Mouse (Mus musculus) adrenal gland, adult (tissue): Measurements from ENCODE around the gene Iqub.

ENCODE experiments used
- DNase-seq, 2 experiments: peaks; one replicate each; pipeline ENCODE4 v3.0.0; 2022 to 2023; ENCODE audit warnings: low spot score in 1 of 2; ENCODE audit not compliant: inconsistent age in 2 of 2

Gene Iqub

DNA sequence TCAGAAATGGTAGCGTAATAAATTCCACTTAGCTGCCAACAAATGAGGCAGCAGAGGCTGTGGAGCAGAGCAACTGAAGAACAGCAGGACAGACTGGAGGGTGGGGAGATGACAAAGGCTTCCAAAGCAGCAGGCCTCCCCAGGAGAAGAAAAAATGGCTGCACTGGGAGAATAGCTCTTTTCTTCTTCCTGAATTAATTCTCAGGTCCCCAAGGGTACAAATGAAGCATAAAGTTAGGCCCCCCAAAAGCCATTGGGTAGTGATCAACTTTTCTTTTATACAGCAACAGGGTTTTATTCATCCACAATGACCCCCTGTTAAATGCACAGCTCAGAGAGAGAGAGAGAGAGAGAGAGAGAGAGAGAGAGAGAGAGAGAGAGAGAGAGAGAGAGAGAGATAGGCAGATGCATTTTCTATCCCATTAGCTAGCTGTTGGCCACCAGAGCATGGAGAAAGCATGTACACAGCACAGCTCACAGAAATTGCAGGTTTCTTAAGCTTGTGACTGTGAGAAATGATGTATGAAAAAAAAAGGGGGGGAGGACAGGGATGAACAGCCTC lies 44.2 kb downstream of the Iqub start:
- no peak for DNase-seq

DNA sequence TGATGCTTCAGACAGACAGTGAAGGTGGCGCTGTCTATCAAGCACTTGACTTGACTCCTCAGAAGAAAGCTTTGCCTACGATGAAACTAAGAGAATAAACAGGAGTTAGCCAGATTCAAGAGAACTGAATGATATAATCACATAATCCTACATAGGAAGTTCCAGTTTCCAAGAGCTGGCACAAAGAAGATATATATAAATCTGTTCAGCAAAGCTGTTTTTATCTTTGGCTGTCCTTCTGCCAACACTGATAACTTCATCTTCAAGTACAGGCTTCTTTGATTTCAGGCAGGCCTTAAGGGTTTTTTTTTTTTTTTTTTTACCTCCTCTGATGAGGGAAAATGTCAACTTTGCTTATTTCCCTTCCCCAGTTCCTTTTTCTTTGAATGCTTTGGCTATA lies 44.7 kb downstream of the Iqub start:
- no peak for DNase-seq

DNA sequence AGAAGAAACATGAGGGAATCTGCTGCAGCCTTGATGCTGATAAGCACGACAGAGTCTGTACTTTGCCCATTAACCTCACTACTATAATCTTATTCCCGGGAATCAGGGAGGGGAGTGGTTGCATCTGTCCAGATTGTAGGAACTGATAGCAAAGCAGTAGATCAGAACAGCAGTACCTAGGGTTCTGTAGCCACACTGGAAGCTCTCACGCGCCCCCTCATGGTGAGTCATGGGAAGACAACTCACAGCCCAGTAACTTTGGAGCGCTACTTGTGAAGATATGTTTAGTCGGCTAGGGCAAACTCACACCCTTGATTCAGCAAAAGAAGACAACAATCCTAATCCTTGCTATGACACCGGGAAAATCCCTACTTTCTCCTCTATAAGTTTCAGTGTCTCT lies 58.8 kb downstream of the Iqub start:
- DNase-seq = peak; percentile 60 to 87

DNA sequence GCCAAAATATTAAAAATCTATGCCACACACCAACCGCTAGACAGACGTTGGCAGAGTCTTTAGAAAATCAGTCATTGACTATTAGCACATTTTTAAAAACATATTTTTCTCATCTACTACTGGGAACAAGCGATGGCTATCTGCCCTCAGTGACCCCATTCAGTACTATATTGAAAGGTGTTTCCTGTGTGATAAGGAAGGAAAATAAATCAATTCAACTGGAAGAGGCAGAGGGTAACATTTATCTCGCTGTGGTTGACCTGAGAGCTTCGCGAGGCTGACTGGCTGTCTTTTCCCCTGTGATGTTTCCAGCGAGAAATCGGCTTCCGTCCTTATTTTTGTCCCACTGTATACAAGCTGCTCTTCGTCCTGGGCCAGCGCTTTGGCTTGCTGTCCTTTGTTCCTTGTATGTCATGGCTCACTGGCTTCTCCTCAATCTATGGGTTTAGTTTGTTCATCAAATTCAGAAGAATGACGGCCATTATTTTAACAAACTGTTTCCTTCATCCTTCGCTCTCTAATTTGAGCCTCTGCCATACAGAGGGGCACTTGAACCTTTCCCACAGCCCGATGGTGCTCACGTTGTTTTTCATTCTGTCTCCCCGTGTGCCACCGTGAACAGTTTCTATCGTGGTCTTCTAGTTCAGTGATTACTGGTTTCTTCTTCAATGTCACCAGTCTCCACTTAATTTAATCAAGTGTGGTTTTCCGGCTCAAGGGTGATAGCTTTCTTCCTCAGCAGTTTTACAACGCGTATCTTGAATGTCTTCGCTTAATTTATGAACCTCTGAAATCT lies 63.6 kb downstream of the Iqub start:
- no peak for DNase-seq

DNA sequence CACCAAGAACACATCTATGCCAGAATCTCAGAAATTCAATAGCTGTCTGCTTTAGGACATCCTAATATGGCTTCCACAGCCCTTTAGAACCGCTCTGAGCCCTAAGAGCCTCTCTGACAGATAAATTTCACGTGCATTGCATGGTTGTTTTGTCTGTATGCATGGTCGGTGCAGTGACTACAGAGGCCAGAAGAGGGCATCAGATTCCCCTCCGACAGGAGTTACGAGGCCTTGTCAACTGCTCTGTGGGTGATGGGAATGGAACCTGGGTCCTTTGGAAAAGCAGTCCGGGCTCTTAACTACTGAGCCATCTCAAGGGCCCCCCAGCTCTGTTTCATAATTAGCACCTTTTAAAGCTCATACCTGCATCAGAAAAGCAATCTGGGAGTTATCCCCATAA lies 64.6 kb downstream of the Iqub start:
- DNase-seq = no peak

DNA sequence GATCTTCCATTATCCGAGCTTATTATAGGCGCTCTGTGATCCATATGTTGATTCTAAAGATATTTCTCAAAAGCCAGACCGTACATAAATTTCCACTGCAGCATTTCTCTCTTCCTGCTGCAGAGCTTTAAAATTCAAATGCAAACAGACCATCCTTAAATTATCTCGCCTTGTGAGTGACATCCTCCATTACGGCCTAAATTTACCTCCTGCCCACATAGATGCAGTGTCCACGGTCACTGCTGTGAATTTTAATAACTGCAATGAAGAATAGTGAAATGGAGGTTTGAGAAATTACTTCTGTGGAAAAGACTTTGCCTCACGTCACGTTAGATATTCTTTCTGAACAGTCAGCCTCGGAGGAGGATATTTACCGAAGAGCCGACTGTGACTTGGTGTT lies 98.8 kb downstream of the Iqub start:
- DNase-seq = no peak

DNA sequence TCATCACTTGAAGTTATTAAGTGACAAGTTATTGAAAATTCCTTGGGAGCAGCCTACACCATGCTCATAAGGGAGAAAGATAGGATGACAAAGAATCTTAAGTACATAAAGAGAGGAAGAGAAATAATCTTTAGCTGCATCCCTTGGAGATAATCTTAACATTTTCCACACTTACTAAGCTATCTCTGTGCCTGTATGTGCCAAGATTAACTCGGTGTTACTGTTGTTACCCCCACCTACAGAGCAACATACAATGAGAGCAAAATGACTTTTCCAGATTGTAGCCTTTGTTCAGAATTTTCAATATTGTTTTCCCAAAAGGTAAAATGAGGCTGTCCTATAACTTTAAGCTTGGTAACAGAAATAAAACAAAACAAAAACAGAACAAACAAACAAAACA lies 99.4 kb downstream of the Iqub start:
- DNase-seq = no peak

DNA sequence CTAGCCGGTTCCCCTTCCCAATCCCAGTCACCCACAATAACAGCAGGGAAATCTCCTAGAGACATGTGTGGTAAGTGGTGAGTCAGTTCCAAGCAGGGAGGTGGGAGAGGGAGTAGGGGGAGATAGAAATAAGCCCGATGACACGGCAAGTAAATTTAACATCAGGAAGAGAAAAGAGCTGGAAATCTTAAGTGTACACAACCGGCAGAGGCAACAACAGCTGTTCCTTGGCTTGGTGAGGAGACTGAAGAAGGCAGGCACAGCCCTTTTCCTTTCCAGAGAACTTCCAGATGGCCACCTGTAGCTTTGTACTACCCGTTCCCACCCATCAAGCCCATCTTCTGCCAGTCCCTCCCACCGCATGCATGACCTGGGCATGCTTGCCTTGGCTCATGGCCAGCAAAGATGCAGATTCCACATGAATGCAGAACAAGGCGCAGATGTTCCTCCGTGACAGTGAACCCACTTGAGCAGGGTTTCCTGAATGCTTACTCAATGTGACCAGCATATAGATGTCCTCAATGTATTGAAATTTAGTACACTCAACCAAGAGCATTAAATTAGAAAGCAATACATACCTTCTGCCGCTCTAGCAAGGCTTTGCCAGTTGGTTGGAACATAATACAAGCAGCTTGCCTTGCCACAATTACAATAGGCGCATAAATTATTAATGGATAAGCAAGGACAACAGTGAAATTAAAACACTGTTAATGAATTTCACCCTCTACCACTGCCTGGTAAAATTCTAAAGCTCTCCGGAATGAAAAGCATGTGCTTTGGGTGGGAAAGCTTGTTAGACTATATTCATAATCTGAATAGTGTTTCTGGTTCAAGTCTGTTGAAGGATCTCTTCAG lies 106.1 kb downstream of the Iqub start:
- no peak for DNase-seq

DNA sequence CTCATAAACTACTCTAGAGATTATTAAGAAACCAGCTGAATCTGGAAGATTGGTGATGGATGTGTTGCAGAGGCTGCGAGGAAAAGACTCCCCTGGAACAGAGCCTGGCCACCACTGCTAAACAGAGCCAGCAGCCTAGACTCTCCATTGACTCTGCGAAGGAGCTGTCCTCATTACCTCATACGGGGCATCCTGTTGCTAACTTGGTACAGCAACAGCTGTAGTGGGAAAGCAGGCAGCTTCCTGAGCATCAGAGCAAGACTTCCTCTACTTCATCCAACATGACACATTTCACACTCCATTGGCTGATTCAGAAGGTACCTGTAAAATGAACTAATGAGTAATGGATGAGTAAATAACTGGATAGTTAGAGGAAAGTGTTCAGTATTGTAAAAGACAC lies 107.1 kb downstream of the Iqub start:
- no peak for DNase-seq

DNA sequence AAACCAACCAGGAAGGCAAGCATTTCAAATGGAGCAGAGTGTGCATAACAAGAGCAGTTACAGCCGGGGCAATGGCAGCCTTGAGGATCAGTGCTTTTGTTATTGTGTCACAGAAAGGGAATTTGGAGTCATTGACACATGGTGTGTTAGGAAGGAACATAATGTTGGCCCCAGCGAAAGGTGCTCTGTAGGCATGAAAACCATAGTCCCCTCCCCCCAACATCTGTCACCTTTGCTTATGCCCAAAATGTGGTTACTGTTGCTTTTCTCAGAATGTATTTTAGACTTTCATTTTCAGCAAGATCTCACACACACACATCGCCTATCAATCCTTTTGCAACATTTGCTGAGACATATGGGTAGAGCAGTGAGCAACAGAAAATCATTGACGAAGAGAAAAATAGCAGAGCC lies 117.6 kb downstream of the Iqub start:
- DNase-seq = no peak
